Mouse (Mus musculus) brain, embryonic 14.5 days (tissue): ENCODE results near the gene Ccr4. TPM values are rescaled to one million over a fixed set of nuclear protein-coding genes. Genes with fewer than 3 reads are reported as not detected.

Experiments used
- DNase-seq: peaks from one replicate; pipeline ENCODE4 v3.0.0-alpha.2; 2011; ENCODE audit warnings: low read depth
- CTCF ChIP-seq: fragments of 200-500 bp; IDR thresholded peaks from 2 replicates; pipeline ENCODE4 v1.5.1; 2012; ENCODE audit warnings: inconsistent platforms, mild to moderate bottlenecking, moderate library complexity, borderline replicate concordance; ENCODE audit not compliant: insufficient read depth, insufficient read length; ENCODE audit errors: extremely low read depth
- POLR2A ChIP-seq: fragments of 200-500 bp; IDR thresholded peaks from 2 replicates; pipeline ENCODE4 v1.6.1; 2012; ENCODE audit warnings: mild to moderate bottlenecking, inconsistent platforms, borderline replicate concordance; ENCODE audit not compliant: poor library complexity, insufficient read depth, insufficient read length, severe bottlenecking; ENCODE audit errors: extremely low read depth
- polyA plus RNA-seq: library from polyadenylated mRNA; depleted of rRNA; stranded (reverse); fragments of >200 nt; gene quantifications from 2 replicates; pipeline ENCODE4 v1.2.3, GENCODE M21; 2012

The Ccr4 gene
- polyA plus RNA-seq, 1 experiment: not detected

- DNase-seq: peak; percentile 82
- TF ChIP-seq POLR2A (no peak), CTCF (peak; percentile 85)
These were observed 6.5 kb downstream of the Ccr4 start for GRCm38 (mm10) chr9:114498218-114498617.

GRCm38 (mm10) chr9:114496469-114496868, 8.2 kb downstream of the Ccr4 start:
- no peak for DNase-seq
- TF ChIP-seq CTCF: no peak
- TF ChIP-seq POLR2A: no peak

- TF ChIP-seq POLR2A (no peak), CTCF (no peak)
- DNase-seq: no peak
These were observed 17.0 kb downstream of the Ccr4 start for GRCm38 (mm10) chr9:114487481-114488258.

GRCm38 (mm10) chr9:114486808-114487207, 17.9 kb downstream of the Ccr4 start:
- TF ChIP-seq POLR2A (no peak), CTCF (no peak)

GRCm38 (mm10) chr9:114484771-114485170, 19.9 kb downstream of the Ccr4 start:
- no peak for DNase-seq
- TF ChIP-seq CTCF (no peak), POLR2A (no peak)

More at GRCm38 (mm10) chr9:114486808-114487207, 17.9 kb downstream of the Ccr4 start:
- no peak for DNase-seq

GRCm38 (mm10) chr9:114480940-114481339, 23.8 kb downstream of the Ccr4 start:
- TF ChIP-seq POLR2A (no peak), CTCF (no peak)
- no peak for DNase-seq

- DNase-seq: no peak
- TF ChIP-seq POLR2A (no peak), CTCF (no peak)
These were observed 27.7 kb downstream of the Ccr4 start for GRCm38 (mm10) chr9:114477019-114477418.

- DNase-seq: no peak
- no peak for TF ChIP-seq CTCF
- TF ChIP-seq POLR2A: no peak
These were observed 32.8 kb downstream of the Ccr4 start for GRCm38 (mm10) chr9:114471892-114472291.

GRCm38 (mm10) chr9:114468701-114469100, 36.0 kb downstream of the Ccr4 start:
- no peak for DNase-seq

GRCm38 (mm10) chr9:114468217-114468616, 36.5 kb downstream of the Ccr4 start:
- no peak for DNase-seq
- TF ChIP-seq CTCF: no peak
- no peak for TF ChIP-seq POLR2A

More at GRCm38 (mm10) chr9:114468701-114469100, 36.0 kb downstream of the Ccr4 start:
- TF ChIP-seq POLR2A (no peak), CTCF (no peak)

- DNase-seq: no peak
- TF ChIP-seq CTCF (no peak), POLR2A (no peak)
These were observed 37.8 kb downstream of the Ccr4 start for GRCm38 (mm10) chr9:114466871-114467270.

GRCm38 (mm10) chr9:114465442-114465841, 39.3 kb downstream of the Ccr4 start:
- no peak for DNase-seq
- TF ChIP-seq POLR2A: no peak
